Mouse (Mus musculus): ENCODE measurements around the gene Teddm1b.

DNA sequence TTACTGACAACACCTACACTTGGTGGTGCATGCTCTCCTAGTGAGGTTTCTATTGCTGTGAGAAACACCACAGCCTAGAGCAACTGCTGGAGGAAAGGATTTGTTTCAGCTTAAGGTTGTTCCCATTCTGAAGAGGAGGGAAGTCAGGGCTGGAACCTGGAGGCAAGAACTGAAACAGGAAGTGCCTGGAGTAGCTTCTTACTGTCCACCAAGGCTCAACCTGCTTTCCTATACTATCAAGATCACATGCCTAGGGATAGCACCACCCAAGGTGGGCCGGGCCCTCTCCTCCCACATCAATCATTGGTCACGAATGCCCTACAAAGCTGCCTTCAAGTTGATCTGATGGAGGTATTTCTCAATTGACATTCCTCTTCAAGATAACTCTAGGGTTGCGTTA, 47.5 kb downstream of the Teddm1b start:
- TF ChIP-seq CTCF (IDR thresholded peaks at IDR 0.05; ENCODE audit: low read depth, low read length) = no peak
- TF ChIP-seq TAL1 (conservative IDR thresholded peaks at IDR 0.05; ENCODE audit: low read depth, low read length) = no peak
